Mouse (Mus musculus) testis, adult 10 weeks (tissue): ENCODE data around the gene Rora. TPM values are rescaled to one million over a fixed set of nuclear protein-coding genes. Genes with fewer than 3 reads are reported as not detected.

Experiments used
- polyA plus RNA-seq: library from polyadenylated mRNA; stranded (reverse); fragments of 350-450 nt; fragmentation: Illumina TruSeq; extraction: RNeasy Lipid Tissue Mini Kit (QIAGEN cat#74804); gene quantifications from one replicate; pipeline ENCODE4 v1.2.3, GENCODE M21; 2014; ENCODE audit warnings: low read depth, low replicate concordance

Rora gene
- 26.1 TPM for polyA plus RNA-seq

GRCm38 (mm10) chr9:68653211-68654038, at the start of gene Rora:
Rora (plus strand) TSS chr9:68653786.

GRCm38 (mm10) chr9:69397760-69398452, 744.3 kb downstream of the Rora start, which contains the start of gene Ice2:
Ice2 (plus strand) TSS chr9:69397906.

